In the genomic region with DNA sequence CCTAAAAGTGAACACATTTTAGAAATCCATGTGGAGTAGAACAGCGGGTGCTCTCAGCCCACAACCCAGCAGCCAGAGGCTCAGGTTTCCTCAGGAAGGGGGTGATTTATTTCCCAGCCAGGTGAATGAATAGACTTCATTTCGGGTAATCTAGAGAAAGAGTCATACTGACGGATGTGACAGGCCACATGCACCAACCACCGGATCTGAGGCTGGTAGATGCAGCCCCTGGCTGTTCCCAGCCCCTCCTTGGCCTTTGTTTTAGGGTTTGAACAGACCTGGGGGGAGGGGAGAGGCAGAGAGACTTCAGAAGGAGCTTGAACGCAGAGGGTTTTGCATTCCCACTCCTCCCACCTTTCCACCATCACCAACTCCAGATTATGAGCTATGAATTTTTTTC, we compare ENCODE assay signal across 9 mouse cellular contexts. TPM values are rescaled to one million over a fixed set of nuclear protein-coding genes. Genes with fewer than 3 reads are reported as not detected.
A peak's percentile ranks its signal among the peaks of the same experiment; 100 is the strongest.
DNase-seq lines count a peak whose midpoint lies in the region; ATAC-seq and TF ChIP-seq lines count a peak whose summit lies in the region.
"Had no signal": no experiment of that assay in that cellular context is flagged by ENCODE, and none has a peak within 500 bp of the region (broad histone marks: within the 10 kb centered on the region; RNA-seq: fewer than 3 reads in every experiment).

No protein-coding gene starts in this region.

- H3K36me3 ChIP-seq in kidney, postnatal 0 days (ENCODE audit: insufficient read depth, low read length), result peaks cover 30% of the 10 kb centered on the region
- H3K36me3 ChIP-seq in midbrain, embryonic 14.5 days (ENCODE audit: control insufficient read depth, insufficient read depth, low read length), result peaks cover 32% of the 10 kb centered on the region
- H3K36me3 ChIP-seq in intestine, embryonic 16.5 days (ENCODE audit: control insufficient read depth, insufficient read depth, low read length), result peaks cover 23% of the 10 kb centered on the region

- H3K27ac ChIP-seq in kidney, postnatal 0 days, result 0 out of 2 replicates have a peak overlapping the region, but pooled peaks have one; percentile 39
- peak overlapping the region; percentile 98; the same call in 1 of the 2 replicates for H3K27ac ChIP-seq in midbrain, embryonic 14.5 days (replicated peaks; ENCODE audit: low read depth, low read length)
- no peak overlapping the region for H3K27ac ChIP-seq in intestine, embryonic 16.5 days (ENCODE audit: low read length)

- TF ChIP-seq CTCF in kidney, postnatal 0 days (IDR thresholded peaks at IDR 0.05; ENCODE audit: low read depth), result no peak

- 11% methylated on average over 5 of the region's 5 CpGs for WGBS in kidney, postnatal 0 days
- 10% methylated on average over 5 of the region's 5 CpGs for WGBS in midbrain, embryonic 14.5 days
- WGBS in intestine, embryonic 16.5 days, result 29% methylated on average over 5 of the region's 5 CpGs

- no peaks in the 10 kb centered on the region for H3K9me3 ChIP-seq in kidney, postnatal 0 days (replicated peaks; ENCODE audit: low read length)
- no peaks in the 10 kb centered on the region for H3K9me3 ChIP-seq in midbrain, embryonic 14.5 days (ENCODE audit: control insufficient read depth, low read length)
- no peaks in the 10 kb centered on the region for H3K9me3 ChIP-seq in intestine, embryonic 16.5 days (ENCODE audit: control insufficient read depth, low read length)

- no peak for DNase-seq in kidney, postnatal 0 days (ENCODE audit: low spot score)
- DNase-seq in kidney, postnatal 4 days, result no peak
- peak; percentile 83 for DNase-seq in forelimb bud, embryonic 11.5 days (ENCODE audit: low read depth, low spot score)
- DNase-seq in midbrain, embryonic 14.5 days, result no peak
- no peak for DNase-seq in right cerebral cortex, adult 18-20 months
- no peak for DNase-seq in urinary bladder, postnatal 36 days (ENCODE audit: low spot score in 2 of 2)
- DNase-seq: layer of hippocampus, postnatal 36 days had no signal

- H3K4me1 ChIP-seq in kidney, postnatal 0 days (replicated peaks; ENCODE audit: insufficient read depth, low read length), result peaks cover 30% of the 10 kb centered on the region
- peaks cover 48% of the 10 kb centered on the region for H3K4me1 ChIP-seq in midbrain, embryonic 14.5 days (ENCODE audit: control insufficient read depth, insufficient read depth, low read length)
- H3K4me1 ChIP-seq in intestine, embryonic 16.5 days (ENCODE audit: control insufficient read depth, insufficient read depth, low read length), result peaks cover 19% of the 10 kb centered on the region

- H3K9ac ChIP-seq in kidney, postnatal 0 days (ENCODE audit: low read depth, low read length), result no peak overlapping the region
- H3K9ac ChIP-seq in midbrain, embryonic 14.5 days (replicated peaks; ENCODE audit: low read length), result no peak overlapping the region
- no peak overlapping the region for H3K9ac ChIP-seq in intestine, embryonic 16.5 days (ENCODE audit: low read depth, low read length)

- H3K27me3 ChIP-seq in kidney, postnatal 0 days (ENCODE audit: insufficient read depth, low read length), result no peaks in the 10 kb centered on the region
- no peaks in the 10 kb centered on the region for H3K27me3 ChIP-seq in midbrain, embryonic 14.5 days (ENCODE audit: control insufficient read depth, insufficient read depth, low read length)
- no peaks in the 10 kb centered on the region for H3K27me3 ChIP-seq in intestine, embryonic 16.5 days (replicated peaks; ENCODE audit: control insufficient read depth, insufficient read depth, low read length)

- no peak for ATAC-seq in kidney, postnatal 0 days (replicated peaks; ENCODE audit: low FRiP score, low read depth)
- ATAC-seq in common myeloid progenitor, adult 5-6 weeks (replicated peaks; ENCODE audit: low read depth, poor library complexity, severe bottlenecking), result peak; percentile 42; the same call in 1 of the 2 replicates
- no peak for ATAC-seq in midbrain, embryonic 14.5 days (ENCODE audit: low FRiP score, low TSS enrichment)
- no peak for ATAC-seq in intestine, embryonic 16.5 days

- no peak overlapping the region for H3K4me2 ChIP-seq in kidney, postnatal 0 days (ENCODE audit: low read length)
- H3K4me2 ChIP-seq in midbrain, embryonic 14.5 days (ENCODE audit: low read length), result no peak overlapping the region
- H3K4me2 ChIP-seq in intestine, embryonic 16.5 days (ENCODE audit: low read depth, low read length), result no peak overlapping the region

- H3K4me3 ChIP-seq in kidney, postnatal 0 days (replicated peaks; ENCODE audit: low read depth, low read length), result no peak overlapping the region
- no peak overlapping the region for H3K4me3 ChIP-seq in midbrain, embryonic 14.5 days (replicated peaks; ENCODE audit: low read depth, low read length)
- H3K4me3 ChIP-seq in intestine, embryonic 16.5 days (ENCODE audit: low read length), result no peak overlapping the region

RNA-seq across cellular contexts. Expression of a gene that starts 14.6 kb away (rescaled TPM):
- polyA plus RNA-seq in kidney, postnatal 0 days (2015; fragmentation: Nextera tagmentation; extraction: Ambion mirVana), result 0.47 and 0.65 TPM in 2 replicates
- not detected in 2 replicates for total RNA-seq in common myeloid progenitor, adult 5-6 weeks (2017)
- polyA plus RNA-seq in midbrain, embryonic 14.5 days (2014; fragmentation: Nextera tagmentation; extraction: Ambion mirVana), result 0.16 and 0.26 TPM in 2 replicates
- 0.09 and 0.20 TPM in 2 replicates for polyA plus RNA-seq in intestine, embryonic 16.5 days (2015; fragmentation: Nextera tagmentation; extraction: Ambion mirVana)

RNA-seq across cellular contexts. Expression of a gene that starts 23.3 kb away (rescaled TPM):
- polyA plus RNA-seq in kidney, postnatal 0 days (2015; fragmentation: Nextera tagmentation; extraction: Ambion mirVana), result 237 and 263 TPM in 2 replicates
- 53.8 and 55.5 TPM in 2 replicates for total RNA-seq in common myeloid progenitor, adult 5-6 weeks (2017)
- 197 and 231 TPM in 2 replicates for polyA plus RNA-seq in midbrain, embryonic 14.5 days (2014; fragmentation: Nextera tagmentation; extraction: Ambion mirVana)
- polyA plus RNA-seq in intestine, embryonic 16.5 days (2015; fragmentation: Nextera tagmentation; extraction: Ambion mirVana), result 297 and 298 TPM in 2 replicates

RNA-seq across cellular contexts. Expression of a gene that starts 37.6 kb away (rescaled TPM):
- polyA plus RNA-seq in kidney, postnatal 0 days (2015; fragmentation: Nextera tagmentation; extraction: Ambion mirVana), result 1.9 and 2.8 TPM in 2 replicates
- 121 and 135 TPM in 2 replicates for total RNA-seq in common myeloid progenitor, adult 5-6 weeks (2017)
- polyA plus RNA-seq in midbrain, embryonic 14.5 days (2014; fragmentation: Nextera tagmentation; extraction: Ambion mirVana), result 0.49 and 0.62 TPM in 2 replicates
- polyA plus RNA-seq in intestine, embryonic 16.5 days (2015; fragmentation: Nextera tagmentation; extraction: Ambion mirVana), result 3.4 and 5.2 TPM in 2 replicates

RNA-seq across cellular contexts. Expression of a gene that starts 44.0 kb away (rescaled TPM):
- 11.3 and 11.8 TPM in 2 replicates for polyA plus RNA-seq in kidney, postnatal 0 days (2015; fragmentation: Nextera tagmentation; extraction: Ambion mirVana)
- total RNA-seq in common myeloid progenitor, adult 5-6 weeks (2017), result 3.9 and 6.0 TPM in 2 replicates
- polyA plus RNA-seq in midbrain, embryonic 14.5 days (2014; fragmentation: Nextera tagmentation; extraction: Ambion mirVana), result 18.3 and 20.9 TPM in 2 replicates
- 3.6 and 4.1 TPM in 2 replicates for polyA plus RNA-seq in intestine, embryonic 16.5 days (2015; fragmentation: Nextera tagmentation; extraction: Ambion mirVana)

RNA-seq across cellular contexts. Expression of a gene that starts 55.6 kb away (rescaled TPM):
- 705 and 720 TPM in 2 replicates for polyA plus RNA-seq in kidney, postnatal 0 days (2015; fragmentation: Nextera tagmentation; extraction: Ambion mirVana)
- 1,831 and 1,833 TPM in 2 replicates for total RNA-seq in common myeloid progenitor, adult 5-6 weeks (2017)
- polyA plus RNA-seq in midbrain, embryonic 14.5 days (2014; fragmentation: Nextera tagmentation; extraction: Ambion mirVana), result 764 and 768 TPM in 2 replicates
- polyA plus RNA-seq in intestine, embryonic 16.5 days (2015; fragmentation: Nextera tagmentation; extraction: Ambion mirVana), result 472 and 503 TPM in 2 replicates
